Mouse (Mus musculus) cerebellum, adult (tissue): Measurements from ENCODE around the gene Sv2a.

Source experiments
- ATAC-seq: cut with Nextera tagmentation; 2 replicates; pipeline ENCODE4 v1.9.2; 2017; ENCODE audit warnings: mild to moderate bottlenecking, moderate library complexity, mixed read lengths; ENCODE audit not compliant: insufficient number of reproducible peaks, low FRiP score, low TSS enrichment

Sv2a gene

DNA sequence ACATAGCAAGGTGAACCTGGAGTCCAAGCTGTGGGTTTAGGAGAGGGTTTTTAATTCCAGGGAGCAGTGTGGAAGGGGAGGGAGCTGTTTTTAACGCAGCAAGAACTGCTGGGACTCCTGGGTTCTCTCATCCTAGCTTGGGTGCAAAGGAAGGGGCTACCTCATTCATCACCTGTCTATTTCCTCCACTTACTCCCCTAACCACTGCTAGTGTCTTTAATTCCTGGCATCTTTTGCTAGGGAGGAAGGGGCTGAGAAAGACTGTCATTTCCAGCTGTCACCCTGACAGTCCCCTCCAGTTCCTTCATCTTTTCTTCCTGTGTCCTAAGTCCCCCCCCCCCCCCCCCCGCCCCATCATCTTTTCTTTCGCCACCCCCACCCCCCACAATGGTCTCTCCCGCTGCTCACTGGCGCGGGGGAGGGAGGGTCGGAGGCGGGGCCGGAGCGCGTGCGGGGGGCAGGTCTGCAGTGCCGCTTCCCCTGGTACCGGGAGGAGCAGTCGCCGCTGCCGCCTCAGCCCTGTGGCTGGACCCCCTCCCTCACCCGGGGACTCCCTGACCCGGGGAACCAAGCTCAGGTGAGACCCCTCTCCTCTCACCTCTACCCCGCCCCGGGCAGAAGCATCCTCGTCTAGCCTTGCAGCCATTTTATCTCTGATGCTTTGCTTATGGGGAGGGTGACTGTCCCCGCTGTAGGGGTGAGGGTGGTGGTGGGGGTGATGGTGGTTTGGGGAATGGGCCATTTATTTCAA is at the start of gene Sv2a:
Gene Sv2a (plus strand): TSS at position 425 of the 751 bp plus-strand sequence.
- peak; percentile 31; the same call in 1 of the 2 replicates for ATAC-seq

GRCm38 (mm10) chr3:96132478-96132877 is 48.5 kb upstream of the Sv2a start:
- no peak for ATAC-seq

DNA sequence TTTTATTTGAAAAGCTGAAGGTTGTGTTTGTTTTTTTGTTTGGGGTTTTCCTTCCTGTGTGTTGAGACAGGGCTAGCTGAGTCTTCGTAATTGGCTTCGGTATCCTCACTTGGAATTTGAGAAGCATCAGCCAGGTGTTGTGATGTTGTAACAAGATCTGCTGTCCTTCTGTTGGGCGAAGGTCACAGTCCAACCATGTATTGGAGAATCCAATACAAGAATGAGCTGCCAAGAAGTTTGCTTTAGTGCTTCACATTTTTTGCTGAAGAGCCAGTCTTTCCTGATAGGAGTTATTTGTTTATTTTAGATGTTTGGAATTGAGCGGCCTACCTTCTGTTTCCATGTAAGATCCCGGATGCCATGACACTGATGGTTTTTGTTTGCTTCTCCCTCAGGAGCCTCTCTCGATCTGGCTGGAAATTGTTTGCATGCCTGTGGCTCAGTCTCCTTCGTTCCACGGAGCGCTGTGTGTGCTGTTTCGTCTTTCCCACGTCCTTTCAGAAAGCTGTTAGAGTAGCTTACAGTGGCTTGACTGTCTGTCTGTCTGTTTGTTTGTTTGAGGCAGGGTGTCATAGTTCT is 47.5 kb upstream of the Sv2a start:
- no peak for ATAC-seq

DNA sequence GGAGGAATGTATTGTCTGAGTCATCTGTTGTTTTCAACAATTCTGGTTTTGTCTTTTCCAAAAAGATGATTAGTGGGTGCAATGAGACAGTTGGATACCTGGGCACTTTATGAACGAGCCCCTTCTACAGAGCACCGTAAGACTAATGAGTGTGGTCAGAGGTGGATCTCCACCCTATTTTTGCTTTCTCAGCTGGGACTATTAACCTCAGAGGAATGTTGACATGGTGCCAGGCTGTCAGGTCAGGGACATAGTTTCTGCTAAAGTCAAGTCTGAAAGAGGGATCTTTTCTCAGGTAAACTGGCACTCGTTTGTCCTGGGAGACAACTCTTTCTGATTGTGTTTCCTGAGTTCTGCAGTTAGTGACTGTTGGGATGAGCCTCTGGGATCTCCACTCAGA is 45.9 kb upstream of the Sv2a start:
- no peak for ATAC-seq

GRCm38 (mm10) chr3:96147950-96148349 is 33.0 kb upstream of the Sv2a start:
- no peak for ATAC-seq

GRCm38 (mm10) chr3:96151836-96152235 is 29.1 kb upstream of the Sv2a start:
- no peak for ATAC-seq

- no peak for ATAC-seq
Measured at GRCm38 (mm10) chr3:96152611-96153010, 28.3 kb upstream of the Sv2a start.

DNA sequence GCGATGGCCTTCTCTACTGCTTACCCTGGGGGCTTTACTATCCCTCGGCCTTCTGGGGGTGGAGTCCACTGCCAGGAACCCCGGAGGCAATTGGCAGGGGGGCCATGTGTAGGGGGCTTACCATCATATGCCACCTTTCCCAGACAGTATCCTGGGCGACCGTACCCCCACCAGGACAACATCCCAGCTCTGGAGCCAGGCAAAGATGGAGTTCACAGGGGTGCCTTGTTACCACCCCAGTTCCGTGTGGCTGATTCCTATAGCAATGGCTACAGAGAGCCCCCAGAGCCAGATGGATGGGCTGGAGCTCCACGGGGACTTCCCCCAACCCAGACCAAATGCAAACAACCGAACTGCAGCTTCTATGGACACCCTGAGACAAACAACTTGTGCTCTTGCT is 25.4 kb upstream of the Sv2a start:
- ATAC-seq: no peak

- ATAC-seq: no peak
Measured at GRCm38 (mm10) chr3:96159820-96160219, 21.1 kb upstream of the Sv2a start.

GRCm38 (mm10) chr3:96160222-96160802 is 20.6 kb upstream of the Sv2a start:
- ATAC-seq: peak; percentile 27; the same call in 1 of the 2 replicates

DNA sequence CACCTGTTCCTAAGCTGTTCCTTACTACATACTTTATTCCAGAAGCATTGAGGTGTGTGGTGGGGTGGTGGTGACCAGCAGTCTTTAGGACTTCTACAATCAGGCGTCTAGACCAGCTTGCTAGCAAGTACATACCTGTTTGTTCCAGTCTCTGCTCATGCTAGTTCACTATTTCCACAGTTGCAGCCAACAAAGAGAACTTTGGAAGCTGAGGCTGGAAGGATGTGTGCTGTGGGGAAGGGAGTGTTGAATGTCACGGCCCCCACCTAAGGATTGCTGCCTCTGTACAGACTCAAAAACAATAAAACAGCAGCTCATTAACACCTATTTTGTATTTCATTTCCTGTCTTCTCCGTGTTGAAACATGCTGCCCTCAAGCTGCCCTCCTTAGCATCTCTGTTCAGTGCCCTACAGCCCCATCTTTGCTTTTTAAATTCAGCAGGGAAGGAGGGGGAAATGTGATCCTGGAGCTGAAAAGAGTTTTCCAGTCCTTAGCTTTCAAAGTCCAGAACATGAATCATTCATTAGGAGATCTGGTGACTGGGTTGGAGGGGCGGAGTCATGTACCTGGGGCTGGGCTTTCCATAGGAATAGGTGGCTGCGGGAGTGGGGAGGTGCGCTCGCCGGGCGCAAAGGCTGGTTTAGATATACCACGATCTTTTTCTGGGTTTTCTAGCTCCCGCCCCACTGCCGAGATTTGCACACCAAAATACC is 20.0 kb upstream of the Sv2a start:
- ATAC-seq: peak; percentile 68; the same call in 1 of the 2 replicates

GRCm38 (mm10) chr3:96161869-96162840 is 18.8 kb upstream of the Sv2a start, which contains the start of gene Mtmr11:
Mtmr11 (plus strand) TSS chr3:96162004.
- peak; percentile 37; the same call in 1 of the 2 replicates for ATAC-seq

DNA sequence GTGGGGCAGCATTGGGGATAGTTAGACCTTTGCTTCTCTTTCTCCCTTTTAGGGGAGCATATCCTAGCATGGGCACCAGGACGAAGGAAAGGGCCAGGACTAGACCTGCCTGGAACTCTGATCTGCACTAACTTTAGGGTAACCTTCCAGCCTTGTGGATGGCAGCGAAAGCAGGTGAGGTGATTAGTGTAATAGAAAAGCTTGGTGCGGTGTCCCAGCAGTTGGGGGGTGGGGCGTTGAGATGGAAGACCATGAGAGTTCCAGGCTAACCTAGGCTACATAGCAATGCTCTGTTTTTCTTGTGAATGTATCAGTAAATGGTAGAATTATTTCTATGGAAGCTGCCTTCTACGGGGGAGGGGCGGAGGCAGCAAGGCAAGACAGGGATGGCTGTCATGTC is 17.9 kb upstream of the Sv2a start:
- no peak for ATAC-seq

DNA sequence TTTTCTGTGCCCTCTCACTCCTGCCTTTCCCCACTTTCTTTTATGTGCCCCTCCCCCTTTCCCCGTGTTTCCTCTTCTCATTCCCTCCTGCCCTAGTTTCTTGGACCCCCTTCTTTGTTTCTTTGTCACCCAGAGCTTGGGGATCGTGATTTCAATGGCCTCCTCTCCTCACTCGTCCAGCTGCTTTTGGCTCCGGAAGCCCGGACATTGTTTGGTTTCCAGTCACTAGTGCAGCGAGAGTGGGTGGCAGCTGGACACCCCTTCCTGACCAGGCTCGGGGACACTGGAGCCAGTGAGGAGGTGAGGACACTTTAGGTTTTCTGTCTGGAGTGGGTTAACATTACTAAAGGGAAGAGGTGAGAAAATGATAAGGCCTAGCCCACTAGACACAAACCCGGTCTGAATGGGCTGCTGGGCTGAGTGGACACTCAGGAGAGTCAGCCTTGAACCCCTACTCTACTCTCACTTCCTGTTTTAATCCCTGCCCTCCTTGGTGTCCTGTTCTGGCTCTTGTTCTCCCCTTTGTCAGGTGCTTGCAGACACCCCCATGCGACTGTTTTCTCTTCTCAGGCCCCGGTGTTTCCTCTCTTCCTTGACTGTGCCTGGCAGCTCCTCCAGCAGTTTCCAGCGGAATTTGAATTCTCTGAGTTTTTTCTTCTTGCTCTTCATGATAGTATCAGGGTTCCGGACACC is 12.3 kb upstream of the Sv2a start:
- no peak for ATAC-seq

DNA sequence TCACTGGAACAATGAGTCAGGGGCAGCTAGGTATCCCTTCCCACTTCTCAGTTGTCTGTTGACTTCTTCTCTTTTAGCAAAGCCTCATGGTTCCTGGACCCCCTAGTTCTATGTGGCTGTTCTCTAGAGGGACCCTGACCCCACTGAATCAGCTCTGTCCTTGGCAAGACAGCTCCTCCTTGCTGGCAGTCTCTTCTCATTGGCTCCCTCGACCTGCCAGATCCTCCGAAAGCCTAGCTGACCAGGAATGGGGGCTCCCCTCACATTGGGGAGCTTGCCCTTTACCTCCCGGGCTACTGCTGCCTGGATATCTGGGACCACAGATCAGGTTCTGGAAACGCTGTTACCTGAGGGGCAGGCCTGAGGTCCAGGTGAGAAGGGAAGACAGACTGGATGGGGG is 10.7 kb upstream of the Sv2a start:
- no peak for ATAC-seq

GRCm38 (mm10) chr3:96170976-96171545 is 9.9 kb upstream of the Sv2a start:
- no peak for ATAC-seq

- ATAC-seq: no peak; the same call in 1 of the 2 replicates
Measured at GRCm38 (mm10) chr3:96171583-96172196, 9.3 kb upstream of the Sv2a start.
